Mouse (Mus musculus) MEL (cell line): ENCODE data around the gene Cnfn.

Experiments used
- CTCF ChIP-seq, 3 experiments: IDR thresholded peaks in 2 of 3; conservative IDR thresholded peaks in 1 of 3; 2 replicates each; pipeline ENCODE4 v1.5.1; 2011 to 2012; ENCODE audit warnings: low read length in 3 of 3, low read depth in 2 of 3, mild to moderate bottlenecking in 2 of 3, improper control_type of control experiment in 1 of 3, inconsistent platforms in 1 of 3, mixed read lengths in 1 of 3, moderate library complexity in 1 of 3; ENCODE audit not compliant: control insufficient read depth in 1 of 3, insufficient read depth in 1 of 3, poor library complexity in 1 of 3, severe bottlenecking in 1 of 3
- EP300 ChIP-seq, 2 experiments: IDR thresholded peaks; 2 replicates each; pipeline ENCODE4 v1.6.1; 2011; ENCODE audit warnings: improper control_type of control experiment in 2 of 2, low read length in 2 of 2, low read depth in 1 of 2, mild to moderate bottlenecking in 1 of 2
- ETS1 ChIP-seq: IDR thresholded peaks from 2 replicates; pipeline ENCODE4 v1.6.1; 2012; ENCODE audit warnings: low read depth, mild to moderate bottlenecking, inconsistent platforms, low read length, improper control_type of control experiment, moderate library complexity
- GATA1 ChIP-seq: IDR thresholded peaks from 2 replicates; pipeline ENCODE4 v1.6.1; 2011; ENCODE audit warnings: low read depth, low read length, improper control_type of control experiment
- MAX ChIP-seq: IDR thresholded peaks from 2 replicates; pipeline ENCODE4 v1.6.1; 2011; ENCODE audit warnings: low read length, improper control_type of control experiment
- POLR2A ChIP-seq, 2 experiments: IDR thresholded peaks; 2 replicates each; pipeline ENCODE4 v1.6.1; 2011 to 2012; ENCODE audit warnings: low read length in 2 of 2, mild to moderate bottlenecking in 2 of 2, control low read depth in 1 of 2, improper control_type of control experiment in 1 of 2, low read depth in 1 of 2, moderate library complexity in 1 of 2; ENCODE audit not compliant: control insufficient read depth in 1 of 2, insufficient read depth in 1 of 2, poor library complexity in 1 of 2
- POLR2AphosphoS5 ChIP-seq: IDR thresholded peaks from 2 replicates; pipeline ENCODE4 v1.6.1; 2012; ENCODE audit warnings: low read depth, borderline replicate concordance, mild to moderate bottlenecking, inconsistent platforms, low read length, moderate library complexity, mixed read lengths
- USF1 ChIP-seq: IDR thresholded peaks from 2 replicates; pipeline ENCODE4 v1.6.1; 2014; ENCODE audit warnings: low read depth, mild to moderate bottlenecking, inconsistent platforms, low read length, improper control_type of control experiment, moderate library complexity
- ZKSCAN1 ChIP-seq: IDR thresholded peaks from 2 replicates; pipeline ENCODE4 v1.6.1; 2012; ENCODE audit warnings: low read depth, mild to moderate bottlenecking, inconsistent platforms, low read length, improper control_type of control experiment, moderate library complexity
- ZNF384 ChIP-seq: IDR thresholded peaks from 2 replicates; pipeline ENCODE4 v1.6.1; 2012; ENCODE audit warnings: low read depth, mild to moderate bottlenecking, inconsistent platforms, low read length, improper control_type of control experiment

- no peak for TF ChIP-seq CTCF (IDR thresholded peaks at IDR 0.05 in 2 of 3, conservative IDR thresholded peaks at IDR 0.05 in 1 of 3; ENCODE audit: control insufficient read depth in 1 of 3, insufficient read depth in 1 of 3, low read depth in 2 of 3, low read length in 3 of 3, poor library complexity in 1 of 3, severe bottlenecking in 1 of 3)
- TF ChIP-seq GATA1: no peak
- TF ChIP-seq POLR2A (IDR thresholded peaks at IDR 0.05; ENCODE audit: control insufficient read depth in 1 of 2, insufficient read depth in 1 of 2, low read depth in 1 of 2, low read length in 2 of 2, poor library complexity in 1 of 2): no peak
- no peak for TF ChIP-seq MAX
- no peak for TF ChIP-seq USF1
- TF ChIP-seq ZNF384: no peak
- no peak for TF ChIP-seq EP300 (IDR thresholded peaks at IDR 0.05; ENCODE audit: low read depth in 1 of 2, low read length in 2 of 2)
- TF ChIP-seq ETS1: no peak
- TF ChIP-seq POLR2AphosphoS5: no peak
- no peak for TF ChIP-seq ZKSCAN1
Measured at GRCm38 (mm10) chr7:25348861-25349260, 20.7 kb downstream of the Cnfn start.
